Mouse (Mus musculus) heart, adult 9 months (tissue): Measurements from ENCODE around the gene Galnt4.
A peak's percentile ranks its signal among the peaks of the same experiment; 100 is the strongest.

Experiments
- DNase-seq, 2 experiments: peaks; one replicate each; pipeline ENCODE4 v3.0.0; 2022; ENCODE audit warnings: low spot score in 2 of 2

Gene Galnt4

DNA sequence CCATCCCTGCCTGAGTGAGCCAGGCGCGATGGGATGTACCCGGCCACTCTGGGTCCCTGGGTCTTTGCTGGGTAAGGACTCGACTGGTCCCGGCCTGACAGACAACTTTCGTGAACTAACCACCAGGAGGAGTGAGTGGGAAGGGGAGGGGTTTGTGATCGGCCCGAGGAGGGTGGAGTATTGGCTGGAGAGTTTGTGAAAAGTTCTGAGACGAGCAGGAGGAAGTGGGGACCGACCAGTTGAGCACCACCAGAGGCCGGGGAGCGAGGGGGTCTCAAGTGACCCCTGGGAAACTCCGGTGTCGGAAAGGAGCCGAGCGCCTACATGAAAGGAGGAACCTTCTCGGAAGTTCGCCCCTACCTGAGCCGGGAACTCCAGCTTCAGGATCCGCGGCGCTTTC is at the start of gene Galnt4:
Gene Galnt4 (plus strand): TSS at position 196 of the 400 bp plus-strand sequence.
- peak; percentile 88 to 90 for DNase-seq

- DNase-seq = no peak
Observed at GRCm38 (mm10) chr10:99060588-99060987, 47.4 kb upstream of the Galnt4 start.

GRCm38 (mm10) chr10:99061418-99061817 is 46.5 kb upstream of the Galnt4 start:
- no peak for DNase-seq

GRCm38 (mm10) chr10:99062546-99062945 is 45.4 kb upstream of the Galnt4 start:
- no peak for DNase-seq

DNA sequence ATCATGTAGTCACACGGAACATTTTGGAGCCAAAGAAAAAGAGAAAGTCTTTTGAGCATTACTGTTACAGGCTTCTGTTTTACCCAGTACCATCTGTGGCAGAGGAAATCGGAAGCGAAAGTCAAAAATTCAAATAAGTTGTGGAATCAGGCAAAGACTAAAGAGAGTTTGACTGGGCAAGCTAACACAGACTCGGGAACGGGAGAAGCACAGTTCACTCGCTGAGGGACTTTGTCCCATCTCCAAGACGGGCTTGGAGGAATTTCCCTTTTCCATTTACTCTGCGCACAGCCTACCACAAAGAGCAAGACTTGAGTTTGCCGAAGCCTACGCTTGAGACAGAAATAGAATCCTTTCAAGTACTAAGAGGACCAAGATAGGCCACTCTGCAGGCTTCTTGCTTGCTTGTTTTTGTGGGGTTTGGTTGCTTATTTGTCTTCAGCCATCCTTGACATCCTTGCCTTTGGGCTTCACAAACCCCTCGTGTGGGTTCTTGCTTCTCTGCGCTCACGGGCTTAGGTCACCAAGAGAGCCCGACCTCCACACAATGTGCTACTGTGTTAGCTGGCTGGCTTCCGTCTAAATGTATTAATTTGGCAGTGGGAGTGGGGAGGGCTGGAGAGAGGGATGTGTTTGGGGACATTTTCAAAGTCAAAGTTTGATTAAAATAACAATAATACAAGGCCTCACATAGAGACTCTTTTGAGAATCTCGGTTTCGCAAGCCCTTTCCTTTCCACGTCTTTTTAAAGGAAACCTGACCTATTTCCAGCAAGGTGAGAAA is 31.7 kb upstream of the Galnt4 start:
- DNase-seq = no peak

- DNase-seq = no peak
Observed at GRCm38 (mm10) chr10:99078621-99079020, 29.3 kb upstream of the Galnt4 start.

GRCm38 (mm10) chr10:99081569-99081990 is 26.4 kb upstream of the Galnt4 start:
- no peak for DNase-seq

- DNase-seq = no peak
Observed at GRCm38 (mm10) chr10:99083431-99084003, 24.4 kb upstream of the Galnt4 start.

DNA sequence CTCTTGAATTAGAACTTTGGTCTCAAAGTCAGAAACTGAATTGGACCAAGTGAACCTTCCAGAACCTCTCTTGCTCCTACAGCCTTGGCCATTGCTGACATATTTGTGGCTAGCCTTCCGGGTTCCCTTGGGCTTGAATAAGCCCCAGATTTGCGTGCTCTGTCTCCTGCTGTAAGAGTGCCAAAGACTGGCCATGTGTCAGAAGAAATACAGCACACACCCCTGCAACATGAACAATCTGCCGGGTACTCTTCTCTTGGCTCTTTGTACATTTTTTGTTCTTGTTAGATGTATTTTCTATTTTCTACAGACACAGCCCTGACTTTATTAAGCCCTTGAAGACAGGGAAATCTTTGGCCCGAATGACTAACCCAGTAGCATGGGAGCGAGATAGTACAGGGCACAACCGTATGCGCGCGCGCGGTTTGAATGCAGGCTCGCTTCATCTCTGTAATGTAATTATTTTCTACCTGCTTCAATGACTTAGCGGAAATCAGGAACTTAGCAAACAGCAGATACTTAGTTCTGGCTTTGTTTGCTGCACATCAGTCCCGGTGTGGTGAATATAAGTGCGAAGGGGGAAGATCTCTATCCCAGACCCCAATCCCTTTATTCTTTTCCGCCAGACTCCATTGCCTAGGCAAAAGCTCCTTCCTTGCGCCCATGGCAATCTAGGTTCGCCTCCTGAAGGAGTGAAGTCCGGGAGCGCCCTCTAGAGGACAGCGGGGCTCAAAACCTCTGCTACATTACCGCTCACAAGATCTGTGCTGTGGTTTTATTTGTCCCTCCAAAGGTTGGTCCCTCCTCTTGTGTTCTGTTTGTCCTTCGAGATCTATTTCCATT is 23.3 kb upstream of the Galnt4 start:
- DNase-seq = peak; percentile 43 to 71

- no peak for DNase-seq
Observed at GRCm38 (mm10) chr10:99085240-99085587, 22.7 kb upstream of the Galnt4 start.

DNA sequence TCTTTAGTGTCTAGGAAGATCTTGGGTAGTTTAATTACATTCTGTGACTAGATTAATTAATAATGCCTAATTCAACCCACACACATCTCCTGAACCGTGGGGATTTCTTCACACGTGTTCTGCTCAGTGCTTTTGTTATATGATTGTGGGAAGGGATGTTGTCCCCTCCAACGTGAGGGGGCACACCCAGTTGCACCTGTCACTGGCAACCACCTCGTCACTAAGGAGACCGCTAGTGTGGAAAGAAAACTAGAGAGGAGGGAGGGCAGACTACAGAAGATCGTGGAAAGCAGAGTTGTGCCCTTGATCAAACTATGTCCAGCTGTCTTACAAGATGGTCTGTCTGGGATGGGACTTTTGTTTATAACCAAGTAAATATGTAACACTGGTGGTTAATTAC is 21.9 kb upstream of the Galnt4 start:
- DNase-seq = no peak

DNA sequence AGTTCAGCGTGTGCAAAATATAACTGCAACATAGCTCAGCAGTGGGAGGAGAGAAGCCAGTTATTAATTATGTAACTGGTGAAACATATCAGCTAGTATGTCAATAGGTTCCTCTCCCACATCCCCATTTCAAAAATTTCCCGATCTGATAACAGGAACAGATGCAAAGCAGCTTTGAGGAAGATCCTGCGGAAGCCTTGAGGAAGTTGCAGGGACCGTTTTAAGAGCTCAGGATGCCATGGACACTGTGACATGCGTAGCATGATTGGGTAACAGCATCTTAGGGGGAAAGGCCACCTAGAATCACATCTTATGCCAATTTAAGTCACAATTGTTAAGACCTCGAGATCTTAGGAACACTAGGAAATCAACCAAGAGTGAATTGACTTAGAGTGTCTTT is 18.1 kb upstream of the Galnt4 start:
- no peak for DNase-seq

GRCm38 (mm10) chr10:99093364-99093763 is 14.6 kb upstream of the Galnt4 start:
- no peak for DNase-seq

- DNase-seq = no peak
Observed at GRCm38 (mm10) chr10:99095114-99095513, 12.8 kb upstream of the Galnt4 start.

GRCm38 (mm10) chr10:99097374-99097773 is 10.6 kb upstream of the Galnt4 start:
- DNase-seq = peak in 1 of 2 experiments; percentile 26

- DNase-seq = no peak
Observed at GRCm38 (mm10) chr10:99105522-99105921, 2.4 kb upstream of the Galnt4 start.

GRCm38 (mm10) chr10:99106311-99106702 is 1.7 kb upstream of the Galnt4 start:
- DNase-seq = no peak

DNA sequence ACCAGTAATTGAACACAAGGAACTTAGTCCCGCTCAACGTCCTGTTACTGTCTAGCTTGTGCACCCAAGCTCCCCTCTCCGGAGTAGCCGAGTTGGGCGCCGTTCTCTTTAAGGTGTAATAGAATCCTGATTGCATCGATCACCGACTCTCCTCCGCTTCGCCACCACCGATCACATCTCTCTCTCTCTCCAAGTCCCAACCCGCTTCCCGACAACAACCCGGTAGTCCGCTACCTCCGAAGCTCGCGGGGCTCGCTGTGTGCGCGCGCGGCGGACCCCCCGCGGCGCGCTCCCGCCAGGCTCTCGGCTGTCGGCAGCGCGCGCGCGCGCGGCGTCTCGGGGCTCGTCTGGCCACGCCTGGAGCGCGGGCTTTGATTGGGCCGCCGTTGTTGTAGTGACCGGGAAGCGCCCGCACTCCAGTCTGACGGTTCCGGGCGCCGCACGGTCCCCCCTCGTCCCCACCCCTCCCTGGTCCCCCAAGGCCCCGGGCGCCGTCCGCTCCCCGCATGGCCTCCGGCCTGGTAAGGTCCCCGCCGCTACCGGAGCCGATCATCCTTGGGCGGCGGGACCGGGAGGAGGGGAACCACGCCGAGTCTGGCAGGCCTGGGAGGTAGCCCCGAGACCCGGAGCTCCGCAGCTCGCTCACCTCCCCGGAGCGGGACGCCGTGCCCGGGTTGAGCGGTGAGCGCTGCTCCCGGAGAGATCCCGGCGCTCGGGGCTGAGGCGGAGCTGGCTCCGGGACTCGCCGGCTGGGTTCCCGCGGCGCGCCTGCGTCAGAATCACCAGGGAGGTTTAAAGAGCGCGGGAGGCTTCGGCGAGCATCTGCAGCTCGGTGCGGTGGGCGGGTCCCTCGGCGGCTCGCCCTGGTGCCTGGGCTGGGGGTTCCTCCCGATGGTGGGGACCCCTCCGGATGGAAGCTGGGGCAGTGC is 992 bp upstream of the Galnt4 start, which contains the start of gene Poc1b:
Gene Poc1b (plus strand): TSS at position 334 of the 929 bp plus-strand sequence.
- DNase-seq = peak; percentile 79 to 83

DNA sequence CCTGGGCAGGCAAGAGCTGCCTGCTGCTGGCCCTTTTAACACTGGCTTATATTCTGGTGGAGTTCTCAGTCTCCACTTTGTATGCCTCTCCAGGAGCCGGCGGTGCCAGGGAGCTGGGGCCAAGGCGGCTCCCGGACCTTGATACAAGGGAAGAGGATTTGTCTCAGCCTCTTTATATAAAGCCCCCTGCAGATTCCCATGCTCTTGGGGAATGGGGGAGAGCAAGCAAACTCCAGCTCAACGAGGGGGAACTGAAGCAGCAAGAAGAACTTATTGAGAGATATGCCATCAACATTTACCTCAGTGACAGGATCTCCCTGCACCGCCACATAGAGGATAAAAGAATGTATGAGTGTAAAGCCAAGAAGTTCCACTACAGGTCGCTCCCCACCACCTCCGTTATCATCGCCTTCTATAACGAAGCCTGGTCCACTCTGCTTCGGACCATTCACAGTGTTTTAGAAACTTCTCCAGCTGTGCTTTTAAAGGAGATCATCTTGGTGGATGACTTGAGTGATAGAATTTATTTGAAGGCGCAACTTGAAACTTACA is 548 bp downstream of the Galnt4 start:
- no peak for DNase-seq

DNA sequence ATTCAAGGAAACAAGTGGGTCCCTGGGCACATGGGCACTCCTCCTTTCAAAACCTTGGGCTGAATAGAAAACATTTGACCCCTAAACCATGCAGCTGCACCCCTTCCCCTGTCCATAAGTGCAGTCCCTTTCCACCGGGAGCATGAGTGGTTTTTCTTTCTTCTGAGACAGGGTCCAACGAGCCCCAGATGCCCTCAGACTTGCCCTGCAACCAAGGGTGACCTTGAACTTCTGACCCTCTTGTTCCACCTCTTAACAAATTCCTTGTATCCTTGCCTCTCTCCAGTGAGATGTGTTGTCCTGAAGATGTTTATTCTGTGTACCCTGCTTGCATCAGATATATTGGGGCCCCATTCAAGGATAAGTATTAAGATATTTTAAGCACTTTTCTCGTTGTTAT is 5.6 kb downstream of the Galnt4 start:
- DNase-seq = no peak

- DNase-seq = no peak
Observed at GRCm38 (mm10) chr10:99114295-99114694, 6.3 kb downstream of the Galnt4 start.
